Mouse (Mus musculus) heart, adult 2 months (tissue): Measurements from ENCODE around the gene Ints7.

Source experiments
- CTCF ChIP-seq: fragments of 200-600 bp; IDR thresholded peaks from 2 replicates; pipeline ENCODE4 v1.8.1; 2022; ENCODE audit warnings: antibody characterized with exemption, mild to moderate bottlenecking, moderate library complexity
- POLR2A ChIP-seq: fragments of 200-500 bp; IDR thresholded peaks from 2 replicates; pipeline ENCODE4 v1.6.1; 2011; ENCODE audit warnings: mild to moderate bottlenecking, low read depth, low read length, control low read depth; ENCODE audit not compliant: insufficient read depth

DNA sequence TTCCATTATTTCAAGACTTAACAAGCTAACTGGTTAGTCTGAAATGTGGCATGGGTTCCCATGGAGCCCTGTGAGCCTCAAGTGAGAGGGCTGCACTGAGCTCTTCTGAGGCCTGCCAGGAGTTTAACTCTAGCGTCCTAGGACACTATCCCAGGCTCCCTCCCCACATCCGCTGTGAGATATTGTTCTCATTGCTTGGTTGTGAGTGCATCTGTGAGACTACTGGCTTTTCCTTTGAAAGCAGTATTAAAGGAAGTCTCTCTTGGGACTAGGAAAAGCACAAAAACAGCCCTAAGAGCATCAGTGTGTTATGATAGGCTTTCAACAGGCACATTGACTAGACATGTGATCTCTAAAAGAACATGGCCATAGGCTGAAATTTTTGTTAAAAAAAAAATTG lies 40.5 kb upstream of the Ints7 start:
- TF ChIP-seq POLR2A (peak; percentile 35; the same call in 1 of the 2 replicates), CTCF (no peak)
